Mouse (Mus musculus) brain, embryonic 14.5 days (tissue): Measurements from ENCODE around the gene Plekhg1.

Source experiments
- CTCF ChIP-seq: fragments of 200-500 bp; IDR thresholded peaks from 2 replicates; pipeline ENCODE4 v1.5.1; 2012; ENCODE audit warnings: inconsistent platforms, mild to moderate bottlenecking, moderate library complexity, borderline replicate concordance; ENCODE audit not compliant: insufficient read depth, insufficient read length; ENCODE audit errors: extremely low read depth
- POLR2A ChIP-seq: fragments of 200-500 bp; IDR thresholded peaks from 2 replicates; pipeline ENCODE4 v1.6.1; 2012; ENCODE audit warnings: mild to moderate bottlenecking, inconsistent platforms, borderline replicate concordance; ENCODE audit not compliant: poor library complexity, insufficient read depth, insufficient read length, severe bottlenecking; ENCODE audit errors: extremely low read depth

GRCm38 (mm10) chr10:3839748-3840432 is 99.7 kb downstream of the Plekhg1 start:
- TF ChIP-seq CTCF: no peak
- TF ChIP-seq POLR2A: no peak
